Mouse (Mus musculus): ENCODE data around the gene Myof. TPM values are rescaled to one million over a fixed set of nuclear protein-coding genes. Genes with fewer than 3 reads are reported as not detected.

The Myof gene
- total RNA-seq, 2 experiments from 2014 or later = 8.5 to 8.9 TPM

- no peak for DNase-seq
- intact Hi-C loops (cut with DNase I; ENCODE audit: low total_unique reads) = no loop called here
These were observed 28.9 kb downstream of the Myof start for GRCm38 (mm10) chr19:38014443-38014842.

GRCm38 (mm10) chr19:38011379-38011778, 32.0 kb downstream of the Myof start:
- DNase-seq = no peak
- intact Hi-C loops (cut with DNase I; ENCODE audit: low total_unique reads) = no loop called here

GRCm38 (mm10) chr19:38004809-38005380, 38.5 kb downstream of the Myof start:
- DNase-seq = no peak
- intact Hi-C loops (cut with DNase I; ENCODE audit: low total_unique reads) = no loop called here

- intact Hi-C loops (cut with DNase I; ENCODE audit: low total_unique reads) = no loop called here
- no peak for DNase-seq
These were observed 39.5 kb downstream of the Myof start for GRCm38 (mm10) chr19:38003671-38004521.

- intact Hi-C loops (cut with DNase I; ENCODE audit: low total_unique reads) = no loop called here
- no peak for DNase-seq
These were observed 40.6 kb downstream of the Myof start for GRCm38 (mm10) chr19:38002816-38003215.

GRCm38 (mm10) chr19:38000990-38001389, 42.4 kb downstream of the Myof start:
- intact Hi-C loops (cut with DNase I; ENCODE audit: low total_unique reads) = no loop called here
- no peak for DNase-seq

GRCm38 (mm10) chr19:37999941-38000340, 43.4 kb downstream of the Myof start:
- intact Hi-C loops (cut with DNase I; ENCODE audit: low total_unique reads) = no loop called here
- DNase-seq = no peak

- intact Hi-C loops (cut with DNase I; ENCODE audit: low total_unique reads) = no loop called here
- no peak for DNase-seq
These were observed 49.1 kb downstream of the Myof start for GRCm38 (mm10) chr19:37994301-37994700.

- no peak for DNase-seq
These were observed 51.2 kb downstream of the Myof start for GRCm38 (mm10) chr19:37992184-37992554.

GRCm38 (mm10) chr19:37991399-37992183, 51.8 kb downstream of the Myof start:
- DNase-seq = no peak
- intact Hi-C loops (cut with DNase I; ENCODE audit: low total_unique reads) = no loop called here

More at GRCm38 (mm10) chr19:37992184-37992554, 51.2 kb downstream of the Myof start:
- intact Hi-C loops (cut with DNase I; ENCODE audit: low total_unique reads) = no loop called here

- intact Hi-C loops (cut with DNase I; ENCODE audit: low total_unique reads) = no loop called here
- no peak for DNase-seq
These were observed 53.4 kb downstream of the Myof start for GRCm38 (mm10) chr19:37989971-37990370.

- no peak for DNase-seq
- intact Hi-C loops (cut with DNase I; ENCODE audit: low total_unique reads) = no loop called here
These were observed 55.2 kb downstream of the Myof start for GRCm38 (mm10) chr19:37988156-37988555.

GRCm38 (mm10) chr19:37985730-37986129, 57.6 kb downstream of the Myof start:
- intact Hi-C loops (cut with DNase I; ENCODE audit: low total_unique reads) = no loop called here
- DNase-seq = no peak

- DNase-seq = no peak
- intact Hi-C loops (cut with DNase I; ENCODE audit: low total_unique reads) = no loop called here
These were observed 67.4 kb downstream of the Myof start for GRCm38 (mm10) chr19:37975951-37976350.

- intact Hi-C loops (cut with DNase I; ENCODE audit: low total_unique reads) = no loop called here
These were observed 72.8 kb downstream of the Myof start for GRCm38 (mm10) chr19:37970571-37970970.

GRCm38 (mm10) chr19:37970004-37970403, 73.4 kb downstream of the Myof start:
- DNase-seq = no peak
- intact Hi-C loops (cut with DNase I; ENCODE audit: low total_unique reads) = no loop called here

More at GRCm38 (mm10) chr19:37970571-37970970, 72.8 kb downstream of the Myof start:
- DNase-seq = no peak

- intact Hi-C loops (cut with DNase I; ENCODE audit: low total_unique reads) = no loop called here
- no peak for DNase-seq
These were observed 77.5 kb downstream of the Myof start for GRCm38 (mm10) chr19:37965828-37966227.

- intact Hi-C loops (cut with DNase I; ENCODE audit: low total_unique reads) = no loop called here
- no peak for DNase-seq
These were observed 80.0 kb downstream of the Myof start for GRCm38 (mm10) chr19:37963421-37963820.

GRCm38 (mm10) chr19:37960791-37961190, 82.6 kb downstream of the Myof start:
- intact Hi-C loops (cut with DNase I; ENCODE audit: low total_unique reads) = no loop called here
- no peak for DNase-seq

- DNase-seq = no peak
- intact Hi-C loops (cut with DNase I; ENCODE audit: low total_unique reads) = loop anchor here (5.0 kb wide), 1 partner anchor 398 kb away; no protein-coding TSS in a partner anchor
These were observed 83.7 kb downstream of the Myof start for GRCm38 (mm10) chr19:37959543-37960215.

Measured in gastrocnemius, postnatal 14 days (tissue).